Mouse (Mus musculus) liver, embryonic 14.5 days (tissue): ENCODE measurements around the gene Lrrfip2. TPM values are rescaled to one million over a fixed set of nuclear protein-coding genes. Genes with fewer than 3 reads are reported as not detected.
A peak's percentile ranks its signal among the peaks of the same experiment; 100 is the strongest.

Experiments
- ATAC-seq: fragments of 200-750 bp; cut with Nextera tagmentation; 2 replicates; pipeline ENCODE4 v1.8.0; 2017; ENCODE audit warnings: moderate number of reproducible peaks, mild to moderate bottlenecking, moderate library complexity; ENCODE audit not compliant: insufficient read depth
- DNase-seq, 3 experiments: peaks; one replicate each; pipeline ENCODE4 v3.0.0-alpha.2; 2012 to 2013; ENCODE audit warnings: low read depth in 3 of 3, low spot score in 3 of 3
- H3K27ac ChIP-seq: fragments of 300-500 bp; sonication (generic); 2 replicates; pipeline ENCODE4 v1.5.1; 2014; ENCODE audit warnings: moderate library complexity, mild to moderate bottlenecking, control low read depth, inconsistent platforms
- H3K27me3 ChIP-seq: fragments of 300-500 bp; sonication (generic); 2 replicates; pipeline ENCODE4 v1.6.1; 2014; ENCODE audit warnings: mild to moderate bottlenecking, low read length, moderate library complexity; ENCODE audit not compliant: control insufficient read depth, insufficient read depth
- H3K36me3 ChIP-seq: fragments of 300-500 bp; sonication (generic); replicated peaks from 2 replicates; pipeline ENCODE4 v1.6.1; 2014; ENCODE audit warnings: low read depth; ENCODE audit not compliant: control insufficient read depth, insufficient read depth
- H3K4me1 ChIP-seq, 2 experiments: fragments of 200-500 bp in 1 of 2; fragments of 300-500 bp in 1 of 2; sonication (generic) in 1 of 2; replicated peaks; 2 replicates each; pipeline ENCODE4 v1.6.1; 2012 to 2014; ENCODE audit warnings: antibody characterized with exemption in 1 of 2, inconsistent platforms in 1 of 2, low read length in 1 of 2; ENCODE audit not compliant: control insufficient read depth in 2 of 2, insufficient read depth in 2 of 2
- H3K4me2 ChIP-seq: fragments of 300-500 bp; sonication (generic); 2 replicates; pipeline ENCODE4 v1.6.1; 2014; ENCODE audit warnings: low read depth, mild to moderate bottlenecking, control low read depth, moderate library complexity
- H3K4me3 ChIP-seq, 2 experiments: fragments of 200-500 bp in 1 of 2; fragments of 300-500 bp in 1 of 2; sonication (generic) in 1 of 2; 2 replicates each; pipeline ENCODE4 v1.5.1; 2012 to 2014; ENCODE audit warnings: low read depth in 2 of 2, low read length in 2 of 2, mild to moderate bottlenecking in 2 of 2, control low read depth in 1 of 2, inconsistent platforms in 1 of 2, moderate library complexity in 1 of 2; ENCODE audit not compliant: insufficient read depth in 1 of 2
- H3K9ac ChIP-seq: fragments of 300-500 bp; sonication (generic); replicated peaks from 2 replicates; pipeline ENCODE4 v1.6.1; 2014; ENCODE audit warnings: mild to moderate bottlenecking, control low read depth, moderate library complexity
- H3K9me3 ChIP-seq: fragments of 300-500 bp; sonication (generic); 2 replicates; pipeline ENCODE4 v1.6.1; 2016; ENCODE audit warnings: low read length, mixed read lengths; ENCODE audit not compliant: control insufficient read depth
- CTCF ChIP-seq: IDR thresholded peaks from 2 replicates; pipeline ENCODE4 v1.5.1; 2016; ENCODE audit warnings: antibody characterized with exemption, low read depth, control low read depth
- EP300 ChIP-seq: IDR thresholded peaks from 2 replicates; pipeline ENCODE4 v1.6.1; 2016; ENCODE audit warnings: antibody characterized with exemption, low read depth
- WGBS: fragments of 180-500 bp; shearing (Covaris S2); extraction: QIAGEN DNeasy Blood & Tissue Kit; methylation state at CpG from one replicate; pipeline ENCODE4 v1.1.7; 2014; ENCODE audit not compliant: insufficient replicate concordance; 5-methylcytosine and 5-hydroxymethylcytosine counted together
- polyA plus RNA-seq, 2 experiments: library from polyadenylated mRNA; depleted of rRNA in 1 of 2; stranded (reverse) in 1 of 2; unstranded in 1 of 2; fragments of >200 nt; fragmentation: Nextera tagmentation in 1 of 2; extraction: Ambion mirVana in 1 of 2; gene quantifications; 2 replicates each; pipeline versions ENCODE4 v1.2.1 to v1.2.3; 2012 to 2014

Gene Lrrfip2
- polyA plus RNA-seq, 2 experiments, result 13.6 to 15.0 TPM

DNA sequence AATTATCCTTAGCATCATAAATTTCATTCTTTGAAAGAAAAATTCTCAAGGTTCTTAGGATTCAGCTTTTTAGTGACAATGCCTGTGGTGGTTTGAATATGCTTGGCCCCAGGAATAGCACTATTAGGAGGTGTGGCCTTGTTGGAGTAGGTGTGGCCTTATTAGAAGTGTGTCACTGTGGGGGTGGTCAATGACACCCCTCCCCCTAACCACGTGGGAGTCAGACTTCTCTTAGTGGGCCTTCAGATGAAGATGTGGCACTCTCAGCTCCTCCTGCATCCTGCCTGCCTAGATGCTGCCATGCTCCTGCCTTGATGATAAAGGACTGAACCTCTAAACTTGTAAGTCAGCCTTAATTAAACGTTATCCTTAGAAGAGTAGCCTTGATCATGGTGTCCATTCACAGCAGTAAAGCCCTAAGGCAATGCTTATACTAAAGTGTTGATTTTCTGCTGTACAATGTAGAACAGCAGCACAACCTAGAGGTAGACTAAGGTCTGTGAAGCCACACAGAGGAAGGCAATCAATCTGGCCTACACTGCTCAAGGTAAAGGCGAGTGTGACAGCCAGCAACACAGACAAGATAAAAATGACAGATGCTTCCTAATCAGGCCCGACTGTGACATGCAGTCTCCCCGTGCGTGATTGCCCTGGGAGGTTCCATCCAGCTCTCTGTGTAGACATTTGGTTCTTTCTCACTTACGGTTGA, 134.9 kb downstream of the Lrrfip2 start:
- ATAC-seq (no peak), DNase-seq (no peak)
- TF ChIP-seq EP300 (no peak), CTCF (no peak)
- no peak overlapping the region for H3K9ac ChIP-seq
- peaks cover 50% of the 10 kb centered on the region for H3K36me3 ChIP-seq
- H3K4me3 ChIP-seq, result no peak overlapping the region
- no peak overlapping the region for H3K4me2 ChIP-seq
- no peaks in the 10 kb centered on the region for H3K4me1 ChIP-seq
- H3K27me3 ChIP-seq, result no peaks in the 10 kb centered on the region
- no peak overlapping the region for H3K27ac ChIP-seq
- 50% methylated on average over 7 of the region's 7 CpGs for WGBS
- H3K9me3 ChIP-seq, result no peaks in the 10 kb centered on the region

DNA sequence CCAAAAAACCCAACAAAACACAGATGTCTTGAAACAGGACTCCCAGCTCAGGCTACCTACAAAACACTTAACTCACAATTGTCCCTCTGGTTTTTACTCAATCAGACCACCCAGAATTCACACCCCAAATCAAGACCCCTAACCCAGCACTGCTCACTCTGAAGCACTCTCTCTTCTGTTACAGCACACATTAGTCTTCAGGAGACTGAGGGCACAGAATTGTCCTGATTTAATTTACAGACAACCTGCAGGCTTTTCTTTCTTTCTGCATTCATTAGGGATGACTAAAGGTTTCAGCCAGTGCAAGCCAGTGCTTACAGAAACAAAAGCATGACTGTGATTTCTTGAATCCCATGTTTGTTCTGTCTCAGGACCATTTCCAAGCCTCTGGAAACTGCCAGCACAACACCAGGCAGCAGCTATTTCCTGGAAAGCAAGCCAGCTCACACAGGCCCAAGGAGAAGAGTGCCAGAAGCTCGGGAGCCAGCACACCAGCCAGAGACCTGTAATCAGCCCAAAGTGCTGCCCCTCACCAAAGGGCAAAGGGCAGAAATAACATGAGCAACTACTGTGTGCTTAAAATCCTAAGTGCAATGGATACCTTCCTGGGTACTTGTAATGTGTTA, 143.1 kb downstream of the Lrrfip2 start:
- peaks cover 58% of the 10 kb centered on the region for H3K36me3 ChIP-seq

DNA sequence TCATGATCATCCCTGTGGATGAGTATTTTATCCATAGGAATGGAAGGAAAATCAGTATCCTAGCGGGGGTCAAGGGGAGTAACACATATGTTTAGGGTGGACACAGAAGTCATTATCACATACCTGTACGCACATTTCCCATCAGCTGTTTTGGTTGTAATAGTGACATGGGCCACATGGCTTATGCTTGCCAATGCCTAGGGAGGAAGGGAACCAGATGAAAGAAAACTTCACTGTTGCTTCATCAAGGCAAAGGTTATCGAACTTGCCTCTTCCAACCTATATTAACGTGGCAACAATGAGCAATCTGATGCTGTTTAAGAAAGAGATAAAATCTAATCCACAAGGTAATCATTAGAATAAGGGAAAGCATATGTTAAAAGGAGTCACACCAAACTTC, 144.0 kb downstream of the Lrrfip2 start:
- no peaks in the 10 kb centered on the region for H3K27me3 ChIP-seq
- H3K4me2 ChIP-seq, result no peak overlapping the region
- WGBS, result 81% methylated on average over 4 of the region's 4 CpGs
- DNase-seq, result no peak
- no peak overlapping the region for H3K9ac ChIP-seq
- H3K4me3 ChIP-seq, result no peak overlapping the region
- ATAC-seq, result no peak
- H3K4me1 ChIP-seq, result no peaks in the 10 kb centered on the region
- no peak overlapping the region for H3K27ac ChIP-seq
- H3K36me3 ChIP-seq, result peaks cover 58% of the 10 kb centered on the region
- TF ChIP-seq CTCF (no peak), EP300 (no peak)
- no peaks in the 10 kb centered on the region for H3K9me3 ChIP-seq

More for the DNA sequence above, 143.1 kb downstream of the Lrrfip2 start:
- H3K9me3 ChIP-seq, result no peaks in the 10 kb centered on the region
- H3K27ac ChIP-seq, result no peak overlapping the region
- no peak overlapping the region for H3K4me2 ChIP-seq
- TF ChIP-seq CTCF, result no peak
- no peak for TF ChIP-seq EP300
- WGBS, result 52% methylated on average over 1 of the region's 1 CpGs
- no peaks in the 10 kb centered on the region for H3K27me3 ChIP-seq
- ATAC-seq, result no peak
- no peaks in the 10 kb centered on the region for H3K4me1 ChIP-seq
- no peak overlapping the region for H3K4me3 ChIP-seq
- no peak overlapping the region for H3K9ac ChIP-seq
- no peak for DNase-seq

DNA sequence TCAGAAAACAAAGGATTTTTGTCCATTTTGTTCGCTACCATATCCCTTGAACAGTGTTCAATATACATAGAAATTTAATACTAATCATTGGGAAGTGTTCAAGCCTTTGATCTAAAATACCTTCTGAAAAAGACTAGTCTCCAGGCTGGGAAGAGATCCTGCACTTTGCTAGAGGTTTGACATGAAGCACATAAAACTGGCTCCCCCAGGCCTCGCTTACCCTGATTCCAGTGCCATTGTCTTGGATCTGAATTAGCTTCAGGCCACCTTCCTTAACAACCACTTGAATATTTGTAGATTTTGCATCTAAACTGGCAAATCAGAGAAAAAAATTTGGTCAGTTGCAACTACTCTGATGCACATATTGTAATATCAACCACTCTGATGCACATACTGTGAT, 150.6 kb downstream of the Lrrfip2 start:
- Histone ChIP-seq H3K9me3 (no peaks in the 10 kb centered on the region), H3K9ac (no peak overlapping the region), H3K4me2 (no peak overlapping the region), H3K4me3 (no peak overlapping the region), H3K4me1 (peaks cover 4 to 5% of the 10 kb centered on the region in 2 experiments; a peak in 3 of 4 replicates), H3K36me3 (peaks cover 35% of the 10 kb centered on the region), H3K27ac (no peak overlapping the region), H3K27me3 (no peaks in the 10 kb centered on the region)
- 76% methylated on average over 2 of the region's 2 CpGs for WGBS
- TF ChIP-seq EP300 (no peak), CTCF (no peak)
- DNase-seq (no peak), ATAC-seq (no peak)

DNA sequence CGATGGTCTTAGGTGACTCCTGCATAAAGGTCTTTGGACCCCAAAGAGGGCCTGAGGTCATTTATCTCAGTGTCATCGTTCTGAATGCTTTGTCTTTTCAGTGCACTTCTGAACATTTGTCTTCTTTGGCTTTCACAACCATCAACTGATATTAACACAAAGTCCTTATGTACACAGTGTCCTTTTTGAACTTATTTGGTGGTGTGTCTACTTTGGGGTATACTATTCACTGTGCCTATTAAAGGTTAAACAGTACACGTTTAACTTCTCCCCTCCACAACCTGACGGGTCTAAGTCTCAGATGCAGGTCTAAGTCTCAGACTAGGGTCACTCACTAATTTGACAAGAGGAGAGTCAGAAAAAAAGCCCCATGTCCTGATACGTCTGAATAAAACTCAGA, 153.2 kb downstream of the Lrrfip2 start:
- H3K36me3 ChIP-seq, result peaks cover 14% of the 10 kb centered on the region
- ATAC-seq (no peak), DNase-seq (no peak)
- H3K4me2 ChIP-seq, result peak overlapping the region; percentile 64
- H3K9ac ChIP-seq, result peak overlapping the region; percentile 70
- WGBS, result 6% methylated on average over 5 of the region's 5 CpGs
- H3K27ac ChIP-seq, result peak overlapping the region; percentile 62
- TF ChIP-seq CTCF, result no peak
- no peak for TF ChIP-seq EP300
- H3K27me3 ChIP-seq, result no peaks in the 10 kb centered on the region
- H3K4me1 ChIP-seq, result peaks cover 8 to 15% of the 10 kb centered on the region in 2 experiments; a peak in 3 of 4 replicates
- H3K4me3 ChIP-seq, result peak overlapping the region; percentile 74 to 82
- no peaks in the 10 kb centered on the region for H3K9me3 ChIP-seq
